Mouse (Mus musculus) Muller cell, postnatal 12 days (primary cell): ENCODE measurements around the gene Kctd15.

ENCODE experiments used
- DNase-seq: peaks from one replicate; pipeline ENCODE4 v3.0.0-alpha.2; 2015; ENCODE audit errors: inconsistent ontology term

Gene Kctd15

GRCm38 (mm10) chr7:34656632-34657031 lies at the start of gene Kctd15:
Gene Kctd15, minus strand, starts transcription at chr7:34656732.
- no peak for DNase-seq

- DNase-seq = peak; percentile 72
Observed at GRCm38 (mm10) chr7:34704401-34704800, 47.9 kb upstream of the Kctd15 start.

GRCm38 (mm10) chr7:34703437-34703836 lies 46.9 kb upstream of the Kctd15 start:
- no peak for DNase-seq

GRCm38 (mm10) chr7:34702718-34703351 lies 46.3 kb upstream of the Kctd15 start:
- DNase-seq = peak; percentile 49

GRCm38 (mm10) chr7:34699888-34700287 lies 43.4 kb upstream of the Kctd15 start:
- DNase-seq = no peak

- DNase-seq = no peak
Observed at GRCm38 (mm10) chr7:34698221-34698620, 41.7 kb upstream of the Kctd15 start.

- no peak for DNase-seq
Observed at GRCm38 (mm10) chr7:34696086-34696485, 39.6 kb upstream of the Kctd15 start.

- DNase-seq = no peak
Observed at GRCm38 (mm10) chr7:34694898-34695297, 38.4 kb upstream of the Kctd15 start.

GRCm38 (mm10) chr7:34693916-34694315 lies 37.4 kb upstream of the Kctd15 start:
- no peak for DNase-seq

GRCm38 (mm10) chr7:34693072-34693471 lies 36.5 kb upstream of the Kctd15 start:
- DNase-seq = no peak

- DNase-seq = no peak
Observed at GRCm38 (mm10) chr7:34690111-34690510, 33.6 kb upstream of the Kctd15 start.

- no peak for DNase-seq
Observed at GRCm38 (mm10) chr7:34689028-34689427, 32.5 kb upstream of the Kctd15 start.

- DNase-seq = no peak
Observed at GRCm38 (mm10) chr7:34685801-34686200, 29.3 kb upstream of the Kctd15 start.

GRCm38 (mm10) chr7:34685176-34685575 lies 28.6 kb upstream of the Kctd15 start:
- no peak for DNase-seq

- no peak for DNase-seq
Observed at GRCm38 (mm10) chr7:34680771-34681421, 24.4 kb upstream of the Kctd15 start.

- DNase-seq = peak; percentile 74
Observed at GRCm38 (mm10) chr7:34679886-34680285, 23.4 kb upstream of the Kctd15 start.

GRCm38 (mm10) chr7:34675831-34676514 lies 19.4 kb upstream of the Kctd15 start:
- DNase-seq = peak; percentile 76

- DNase-seq = no peak
Observed at GRCm38 (mm10) chr7:34675120-34675790, 18.7 kb upstream of the Kctd15 start.

- no peak for DNase-seq
Observed at GRCm38 (mm10) chr7:34672916-34673315, 16.4 kb upstream of the Kctd15 start.

- DNase-seq = peak; percentile 79
Observed at GRCm38 (mm10) chr7:34671911-34672310, 15.4 kb upstream of the Kctd15 start.

- DNase-seq = no peak
Observed at GRCm38 (mm10) chr7:34670778-34671177, 14.2 kb upstream of the Kctd15 start.

- DNase-seq = no peak
Observed at GRCm38 (mm10) chr7:34669336-34669735, 12.8 kb upstream of the Kctd15 start.
